Mouse (Mus musculus): ENCODE measurements around the gene Gnb2. TPM values are rescaled to one million over a fixed set of nuclear protein-coding genes. Genes with fewer than 3 reads are reported as not detected.

The Gnb2 gene
- total and polyA plus RNA-seq, 3 experiments: 548 to 550 TPM; not detected in 1

DNA sequence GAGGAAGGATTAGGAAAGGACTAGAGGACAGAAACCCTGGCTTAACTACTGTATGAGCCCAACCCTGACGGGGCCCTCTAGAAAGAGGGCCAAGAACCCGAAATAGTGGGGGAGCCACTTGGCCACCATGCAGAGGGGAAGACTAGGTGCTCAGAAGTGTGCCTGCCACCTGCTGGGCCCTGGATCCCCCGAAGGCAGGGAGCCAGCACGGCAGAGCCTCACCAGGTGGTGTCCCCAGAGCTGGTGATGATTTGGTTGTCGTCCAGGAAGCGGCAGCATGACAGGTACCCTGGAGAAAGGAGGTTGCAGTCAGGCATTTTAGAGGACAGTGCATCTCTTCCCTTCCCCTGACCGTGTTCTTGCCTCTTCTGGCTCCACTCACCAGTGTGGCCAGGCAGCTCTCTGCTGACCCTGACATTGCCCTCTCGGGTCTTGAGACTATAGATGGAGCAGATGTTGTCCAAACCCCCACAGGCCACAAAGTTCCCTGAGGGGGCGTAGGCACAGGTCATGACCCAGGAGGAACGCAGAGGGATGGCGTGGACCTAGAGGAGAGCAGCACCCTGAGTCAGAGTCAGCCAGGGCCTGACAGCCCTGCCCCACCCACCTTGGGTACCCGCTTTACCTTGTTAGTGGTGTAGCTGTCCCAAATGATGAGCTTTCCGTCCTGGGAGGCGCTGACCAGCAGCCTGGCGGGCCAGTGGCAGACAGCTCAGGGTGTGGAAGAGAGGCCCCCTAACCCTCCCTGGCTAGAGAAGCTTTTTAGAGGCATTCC is 3.9 kb downstream of the Gnb2 start:
- no peak for TF ChIP-seq HCFC1 (IDR thresholded peaks at IDR 0.05; ENCODE audit: low read depth, low read length)
- no peak for TF ChIP-seq BHLHE40 (IDR thresholded peaks at IDR 0.05; ENCODE audit: borderline replicate concordance, low read depth, low read length)
- TF ChIP-seq GATA1 (IDR thresholded peaks at IDR 0.05; ENCODE audit: low read depth, low read length): no peak
- no peak for TF ChIP-seq CHD1 (IDR thresholded peaks at IDR 0.05; ENCODE audit: low read depth, low read length)
- TF ChIP-seq RAD21 (IDR thresholded peaks at IDR 0.05; ENCODE audit: low read depth, low read length): no peak
- TF ChIP-seq POLR2AphosphoS2 (IDR thresholded peaks at IDR 0.05; ENCODE audit: low read length): no peak
- TF ChIP-seq ETS1 (IDR thresholded peaks at IDR 0.05; ENCODE audit: low read depth, low read length): no peak
- TF ChIP-seq SIN3A (IDR thresholded peaks at IDR 0.05; ENCODE audit: low read length): no peak
- H3K4me1 ChIP-seq (ENCODE audit: control insufficient read depth in 1 of 2, insufficient read depth in 2 of 2, low read length in 2 of 2): no peaks in the 10 kb centered on the region
- H3K9me3 ChIP-seq (replicated peaks; ENCODE audit: insufficient read depth, low read length): no peaks in the 10 kb centered on the region
- peaks cover 28% of the 10 kb centered on the region for H3K79me2 ChIP-seq (ENCODE audit: control insufficient read depth, insufficient read depth, low read length, poor library complexity)
- no peak overlapping the region for H3K27ac ChIP-seq (ENCODE audit: control insufficient read depth, low read depth, low read length)
- no peaks in the 10 kb centered on the region for H3K27me3 ChIP-seq (ENCODE audit: control insufficient read depth in 1 of 2, insufficient read depth in 2 of 2, low read length in 2 of 2)
- no peak overlapping the region for H3K9ac ChIP-seq (ENCODE audit: control insufficient read depth, low read depth, low read length, poor library complexity, severe bottlenecking)
- peaks cover 2 to 3% of the 10 kb centered on the region in 2 experiments for H3K36me3 ChIP-seq (ENCODE audit: control insufficient read depth in 1 of 2, insufficient read depth in 2 of 2, low read length in 2 of 2)
- DNase-seq (ENCODE audit: low read depth, low spot score): no peak
- no peak overlapping the region for H3K4me3 ChIP-seq (ENCODE audit: control insufficient read depth in 1 of 2, insufficient read depth in 1 of 2, low read depth in 2 of 2, low read length in 2 of 2)

DNA sequence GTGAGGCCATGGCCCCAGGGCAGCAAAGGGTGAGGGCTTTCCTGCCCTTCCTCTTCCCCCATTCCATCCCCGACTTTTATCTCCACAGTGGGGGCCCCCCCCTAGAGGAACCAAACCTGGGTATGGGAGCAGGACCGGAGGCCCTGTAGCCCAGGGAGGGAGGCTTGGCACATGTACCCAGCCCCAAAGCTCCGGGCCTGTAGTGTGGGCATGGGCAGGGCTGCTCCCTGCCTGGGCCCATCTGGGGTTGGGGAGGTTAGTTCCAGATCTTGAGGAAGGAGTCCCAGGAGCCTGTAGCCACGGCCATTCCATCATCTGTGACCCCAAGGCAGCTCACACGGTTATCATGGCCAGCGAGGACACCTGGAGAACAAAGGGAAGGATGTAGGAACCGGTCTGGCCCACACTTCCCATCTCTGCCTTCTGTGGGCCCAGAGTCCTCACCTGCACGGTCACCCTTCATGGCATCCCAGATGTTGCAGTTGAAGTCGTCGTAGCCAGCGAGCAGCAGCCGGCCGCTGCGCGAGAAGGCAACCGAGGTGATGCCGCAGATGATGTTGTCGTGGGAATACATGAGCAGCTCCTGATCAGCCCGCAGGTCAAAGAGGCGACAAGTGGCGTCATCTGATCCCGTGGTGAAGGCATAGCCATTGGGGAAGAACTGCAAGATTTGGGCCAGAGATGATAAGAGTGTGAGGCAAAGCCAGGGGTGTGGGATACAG is 4.9 kb downstream of the Gnb2 start:
- no peak overlapping the region for H3K27ac ChIP-seq (ENCODE audit: control insufficient read depth, low read depth, low read length)

DNA sequence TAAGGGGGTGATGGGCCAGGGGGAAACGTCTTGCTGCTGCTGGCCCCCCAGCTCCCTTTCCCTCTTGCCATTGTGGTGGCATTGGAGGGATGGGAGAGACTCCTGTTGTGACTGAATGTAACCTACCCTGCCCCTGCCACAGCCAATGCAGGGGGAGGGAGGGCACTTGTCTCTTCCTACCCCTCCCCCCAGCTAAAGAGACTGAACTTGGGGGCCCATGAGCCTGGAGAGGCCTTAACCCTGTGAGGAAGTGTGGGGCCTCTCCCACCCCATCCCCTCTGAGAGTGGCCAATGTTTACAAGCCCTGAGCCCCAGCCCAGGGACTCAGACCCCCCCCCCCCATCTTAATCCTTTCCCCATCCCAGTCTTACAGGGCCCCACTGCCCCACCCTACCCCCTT is 5.9 kb downstream of the Gnb2 start:
- H3K36me3 ChIP-seq (ENCODE audit: control insufficient read depth in 1 of 2, insufficient read depth in 2 of 2, low read length in 2 of 2): peaks cover 3 to 4% of the 10 kb centered on the region in 2 experiments
- no peak overlapping the region for H3K27ac ChIP-seq (ENCODE audit: control insufficient read depth, low read depth, low read length)
- no peak for TF ChIP-seq NRF1 (IDR thresholded peaks at IDR 0.05; ENCODE audit: insufficient read depth, low read depth, low read length, poor library complexity, severe bottlenecking)
- TF ChIP-seq MAFK (IDR thresholded peaks at IDR 0.05; ENCODE audit: borderline replicate concordance, low read depth, low read length): no peak
- TF ChIP-seq ZMIZ1 (IDR thresholded peaks at IDR 0.05; ENCODE audit: low read depth, low read length): no peak; the same call in 1 of the 2 replicates
- TF ChIP-seq RAD21 (IDR thresholded peaks at IDR 0.05; ENCODE audit: low read depth, low read length): no peak
- no peaks in the 10 kb centered on the region for H3K27me3 ChIP-seq (ENCODE audit: control insufficient read depth in 1 of 2, insufficient read depth in 2 of 2, low read length in 2 of 2)
- no peaks in the 10 kb centered on the region for H3K4me1 ChIP-seq (ENCODE audit: control insufficient read depth in 1 of 2, insufficient read depth in 2 of 2, low read length in 2 of 2)
- no peak overlapping the region for H3K9ac ChIP-seq (ENCODE audit: control insufficient read depth, low read depth, low read length, poor library complexity, severe bottlenecking)
- peaks cover 22% of the 10 kb centered on the region for H3K79me2 ChIP-seq (ENCODE audit: control insufficient read depth, insufficient read depth, low read length, poor library complexity)
- DNase-seq (ENCODE audit: low read depth, low spot score): no peak
- no peak overlapping the region for H3K4me3 ChIP-seq (ENCODE audit: control insufficient read depth in 1 of 2, insufficient read depth in 1 of 2, low read depth in 2 of 2, low read length in 2 of 2)
- H3K9me3 ChIP-seq (replicated peaks; ENCODE audit: insufficient read depth, low read length): no peaks in the 10 kb centered on the region

More for the DNA sequence above, 4.9 kb downstream of the Gnb2 start:
- Histone ChIP-seq H3K9me3 (replicated peaks; ENCODE audit: insufficient read depth, low read length) (no peaks in the 10 kb centered on the region), H3K4me3 (ENCODE audit: control insufficient read depth in 1 of 2, insufficient read depth in 1 of 2, low read depth in 2 of 2, low read length in 2 of 2) (no peak overlapping the region), H3K79me2 (ENCODE audit: control insufficient read depth, insufficient read depth, low read length, poor library complexity) (peaks cover 28% of the 10 kb centered on the region), H3K4me1 (ENCODE audit: control insufficient read depth in 1 of 2, insufficient read depth in 2 of 2, low read length in 2 of 2) (no peaks in the 10 kb centered on the region), H3K27me3 (ENCODE audit: control insufficient read depth in 1 of 2, insufficient read depth in 2 of 2, low read length in 2 of 2) (no peaks in the 10 kb centered on the region), H3K9ac (ENCODE audit: control insufficient read depth, low read depth, low read length, poor library complexity, severe bottlenecking) (no peak overlapping the region), H3K36me3 (ENCODE audit: control insufficient read depth in 1 of 2, insufficient read depth in 2 of 2, low read length in 2 of 2) (peaks cover 3 to 4% of the 10 kb centered on the region in 2 experiments)
- DNase-seq (ENCODE audit: low read depth, low spot score): no peak
- TF ChIP-seq TAL1 (IDR thresholded peaks at IDR 0.05; ENCODE audit: low read length) (no peak), BHLHE40 (IDR thresholded peaks at IDR 0.05; ENCODE audit: borderline replicate concordance, low read depth, low read length) (no peak), RAD21 (IDR thresholded peaks at IDR 0.05; ENCODE audit: low read depth, low read length) (no peak)
